Comparison of ENCODE assay signal across 3 mouse cellular contexts in the genomic region with DNA sequence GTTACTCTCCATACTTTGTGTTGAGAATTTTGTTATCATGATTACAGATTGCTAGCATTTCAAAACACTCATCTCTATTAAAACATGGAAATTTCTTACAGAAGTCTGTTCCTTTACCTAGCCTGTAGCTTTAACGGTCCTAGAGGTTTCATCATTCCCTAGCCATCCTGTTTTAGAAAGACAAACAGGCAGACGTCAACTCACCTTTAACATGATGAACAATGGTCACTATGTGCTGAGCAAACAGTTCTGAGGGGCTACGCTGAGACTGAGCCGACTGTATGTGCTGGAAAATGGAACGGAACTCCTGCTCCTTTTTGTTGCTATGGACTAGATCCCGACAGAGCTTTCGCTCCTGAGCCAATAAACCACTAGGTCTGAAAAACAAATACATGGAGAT. TPM values are rescaled to one million over a fixed set of nuclear protein-coding genes. Genes with fewer than 3 reads are reported as not detected.
A peak's percentile ranks its signal among the peaks of the same experiment; 100 is the strongest.
DNase-seq lines count a peak whose midpoint lies in the region; ATAC-seq and TF ChIP-seq lines count a peak whose summit lies in the region.
"Not testable (repeated sequence)": the region's sequence is repeated elsewhere in the genome, so short reads cannot be mapped to it uniquely, and the experiment has no call there.

No protein-coding gene starts in this region.

- TF ChIP-seq EP300 in liver, postnatal 0 days (IDR thresholded peaks at IDR 0.05; ENCODE audit: low read depth): not testable (repeated sequence)

- H3K4me2 ChIP-seq in liver, embryonic 15.5 days; liver, embryonic 16.5 days (ENCODE audit: low read depth, low read length); liver, postnatal 0 days (ENCODE audit: low read depth, low read length): not testable (repeated sequence)

- TF ChIP-seq CTCF in liver, postnatal 0 days (IDR thresholded peaks at IDR 0.05; ENCODE audit: low read depth): not testable (repeated sequence)

- H3K4me3 ChIP-seq in liver, embryonic 15.5 days (replicated peaks); liver, embryonic 16.5 days (ENCODE audit: low read depth, low read length); liver, postnatal 0 days (ENCODE audit: low read depth, low read length): not testable (repeated sequence)

- not testable (repeated sequence) for H3K9me3 ChIP-seq in liver, embryonic 15.5 days (replicated peaks); liver, embryonic 16.5 days (replicated peaks; ENCODE audit: control insufficient read depth, low read length); liver, postnatal 0 days (ENCODE audit: low read length)

- H3K36me3 ChIP-seq in liver, embryonic 15.5 days (replicated peaks): peaks cover 93% of the 10 kb centered on the region
- peaks cover 78% of the 10 kb centered on the region for H3K36me3 ChIP-seq in liver, embryonic 16.5 days (ENCODE audit: control insufficient read depth, insufficient read depth)
- H3K36me3 ChIP-seq in liver, postnatal 0 days (replicated peaks; ENCODE audit: insufficient read depth, low read length): peaks cover 75% of the 10 kb centered on the region

- ATAC-seq in liver, embryonic 15.5 days (ENCODE audit: insufficient read depth): peak; percentile 40; the same call in 1 of the 2 replicates
- peak; percentile 64 for ATAC-seq in liver, embryonic 16.5 days (ENCODE audit: low read depth)
- ATAC-seq in liver, postnatal 0 days: peak; percentile 70

- 86% methylated on average over 7 of the region's 7 CpGs for WGBS in liver, embryonic 15.5 days (ENCODE audit: insufficient replicate concordance)
- 79% methylated on average over 7 of the region's 7 CpGs for WGBS in liver, embryonic 16.5 days (ENCODE audit: insufficient replicate concordance)
- WGBS in liver, postnatal 0 days (ENCODE audit: insufficient replicate concordance): 53% methylated on average over 7 of the region's 7 CpGs

- not testable (repeated sequence) for H3K27ac ChIP-seq in liver, embryonic 15.5 days (replicated peaks); liver, embryonic 16.5 days (ENCODE audit: low read length); liver, postnatal 0 days (ENCODE audit: low read depth)

- peaks cover 13% of the 10 kb centered on the region for H3K4me1 ChIP-seq in liver, embryonic 15.5 days (replicated peaks)
- not testable (repeated sequence) for H3K4me1 ChIP-seq in liver, embryonic 16.5 days (ENCODE audit: control insufficient read depth, low read depth, low read length); liver, postnatal 0 days (ENCODE audit: insufficient read depth)

- H3K9ac ChIP-seq in liver, embryonic 15.5 days; liver, embryonic 16.5 days (ENCODE audit: low read depth, low read length); liver, postnatal 0 days (replicated peaks): not testable (repeated sequence)

- DNase-seq in liver, postnatal 0 days: not testable (repeated sequence)

- not testable (repeated sequence) for H3K27me3 ChIP-seq in liver, embryonic 15.5 days; liver, embryonic 16.5 days (ENCODE audit: control insufficient read depth, insufficient read depth, low read depth, low read length); liver, postnatal 0 days (ENCODE audit: insufficient read depth, low read length)

RNA-seq across cellular contexts. Expression of gene Sh3d21, which starts 12.7 kb away (rescaled TPM):
- polyA plus RNA-seq in liver, embryonic 15.5 days (2015; fragmentation: Nextera tagmentation; extraction: Ambion mirVana): 1.4 and 1.6 TPM in 2 replicates
- 1.1 and 1.4 TPM in 2 replicates for polyA plus RNA-seq in liver, embryonic 16.5 days (2015; fragmentation: Nextera tagmentation; extraction: Ambion mirVana)
- polyA plus RNA-seq in liver, postnatal 0 days (2015; fragmentation: Nextera tagmentation; extraction: Ambion mirVana): 2.4 and 2.7 TPM in 2 replicates

RNA-seq across cellular contexts. Expression of gene Thrap3, which starts 26.6 kb away (rescaled TPM):
- polyA plus RNA-seq in liver, embryonic 15.5 days (2015; fragmentation: Nextera tagmentation; extraction: Ambion mirVana): 79.2 and 82.0 TPM in 2 replicates
- polyA plus RNA-seq in liver, embryonic 16.5 days (2015; fragmentation: Nextera tagmentation; extraction: Ambion mirVana): 78.1 and 78.4 TPM in 2 replicates
- 47.8 and 62.4 TPM in 2 replicates for polyA plus RNA-seq in liver, postnatal 0 days (2015; fragmentation: Nextera tagmentation; extraction: Ambion mirVana)

RNA-seq across cellular contexts. Expression of gene Eva1b, which starts 28.4 kb away (rescaled TPM):
- polyA plus RNA-seq in liver, embryonic 15.5 days (2015; fragmentation: Nextera tagmentation; extraction: Ambion mirVana): 12.5 and 14.0 TPM in 2 replicates
- 11.6 and 13.0 TPM in 2 replicates for polyA plus RNA-seq in liver, embryonic 16.5 days (2015; fragmentation: Nextera tagmentation; extraction: Ambion mirVana)
- polyA plus RNA-seq in liver, postnatal 0 days (2015; fragmentation: Nextera tagmentation; extraction: Ambion mirVana): 17.1 and 17.7 TPM in 2 replicates
